Mouse (Mus musculus) megakaryocyte, embryonic 14.5 days (primary cell): ENCODE measurements around the gene Tprg.

ENCODE experiments used
- FLI1 ChIP-seq: IDR thresholded peaks from 2 replicates; pipeline ENCODE4 v1.6.1; 2012; ENCODE audit warnings: low read length, inconsistent platforms, mixed read lengths
- GATA1 ChIP-seq: IDR thresholded peaks from 3 replicates; pipeline ENCODE4 v1.6.1; 2012; ENCODE audit warnings: mixed read lengths, low read length, inconsistent platforms, borderline replicate concordance

- TF ChIP-seq GATA1: no peak
- TF ChIP-seq FLI1: no peak
Observed at GRCm38 (mm10) chr16:25415186-25415585, 128.6 kb downstream of the Tprg start.
